Mouse (Mus musculus): Measurements from ENCODE around the gene Galnt14.

DNA sequence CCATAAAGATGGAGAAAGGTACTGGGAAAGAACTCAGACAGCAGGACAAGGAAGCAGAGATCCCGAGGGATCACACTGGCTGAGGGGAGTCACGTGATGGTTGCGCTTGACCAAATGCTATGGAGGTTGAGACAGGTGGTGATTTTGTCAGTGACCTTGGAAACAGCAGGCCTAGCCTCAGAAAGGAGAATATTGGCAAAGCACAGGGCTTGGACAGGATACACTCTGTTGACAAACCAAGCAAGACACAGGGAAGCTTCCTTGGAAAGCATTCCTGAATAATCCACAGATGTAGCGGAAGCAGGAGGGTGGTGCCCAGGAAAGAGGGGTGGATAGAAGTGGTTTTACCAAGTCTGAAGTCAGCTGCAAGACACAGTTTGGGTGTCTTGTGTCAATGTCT is 206.1 kb downstream of the Galnt14 start:
- no peak for TF ChIP-seq CTCF (conservative IDR thresholded peaks at IDR 0.05; ENCODE audit: low read length)
- TF ChIP-seq NANOG (IDR thresholded peaks at IDR 0.05; ENCODE audit: borderline replicate concordance, low read length), result no peak
- TF ChIP-seq POU5F1 (IDR thresholded peaks at IDR 0.05; ENCODE audit: borderline replicate concordance, low read length), result no peak

Data from E14TG2a.4 (cell line).